Mouse (Mus musculus) neutrophil, adult 65 days (primary cell): ENCODE data around the gene Ift74. TPM values are rescaled to one million over a fixed set of nuclear protein-coding genes. Genes with fewer than 3 reads are reported as not detected.

Experiments used
- total RNA-seq: library from RNA; stranded (reverse); gene quantifications from 2 replicates; pipeline ENCODE4 v1.2.4, GENCODE M21; 2023

Gene Ift74
- total RNA-seq: 0.68 and 1.4 TPM in 2 replicates

GRCm38 (mm10) chr4:94613972-94614626 lies at the start of gene Ift74:
Ift74 (plus strand) TSS chr4:94614491.

GRCm38 (mm10) chr4:94603031-94603629 lies 11.2 kb upstream of the Ift74 start, which contains the start of gene Plaa:
Plaa (minus strand) TSS chr4:94603244.

GRCm38 (mm10) chr4:94649920-94650319 lies 35.6 kb downstream of the Ift74 start, which contains the start of gene Lrrc19:
Lrrc19 (minus strand) TSS chr4:94650144.

GRCm38 (mm10) chr4:94738838-94739731 lies 124.8 kb downstream of the Ift74 start, which contains the start of gene Tek:
Tek (plus strand) TSS chr4:94739289.

Other genes starting within 250 kb of the Ift74 start
- not detected in 2 replicates for gene Gm10306, start 57.9 kb upstream of the Ift74 start, total RNA-seq
- 5.6 TPM in 2 replicates for gene Caap1, start 57.7 kb upstream of the Ift74 start, total RNA-seq
- 50.1 and 60.0 TPM in 2 replicates for gene Plaa, start 11.2 kb upstream of the Ift74 start, total RNA-seq
- gene Lrrc19, start 35.7 kb downstream of the Ift74 start, total RNA-seq: not detected in 2 replicates
- gene Tek, start 124.8 kb downstream of the Ift74 start, total RNA-seq: 0.09 and 0.14 TPM in 2 replicates